Mouse (Mus musculus): ENCODE results near the gene Capza2.
"Not testable (repeated sequence)": the region's sequence is repeated elsewhere in the genome, so short reads cannot be mapped to it uniquely, and the experiment has no call there.

Gene Capza2

GRCm38 (mm10) chr6:17642739-17643138 is 6.7 kb downstream of the Capza2 start:
- DNase-seq, result no peak

GRCm38 (mm10) chr6:17646107-17646506 is 10.1 kb downstream of the Capza2 start:
- no peak for DNase-seq

- DNase-seq, result peak in 1 of 2 experiments; percentile 12
These were observed 16.1 kb downstream of the Capza2 start for GRCm38 (mm10) chr6:17652132-17652531.

DNA sequence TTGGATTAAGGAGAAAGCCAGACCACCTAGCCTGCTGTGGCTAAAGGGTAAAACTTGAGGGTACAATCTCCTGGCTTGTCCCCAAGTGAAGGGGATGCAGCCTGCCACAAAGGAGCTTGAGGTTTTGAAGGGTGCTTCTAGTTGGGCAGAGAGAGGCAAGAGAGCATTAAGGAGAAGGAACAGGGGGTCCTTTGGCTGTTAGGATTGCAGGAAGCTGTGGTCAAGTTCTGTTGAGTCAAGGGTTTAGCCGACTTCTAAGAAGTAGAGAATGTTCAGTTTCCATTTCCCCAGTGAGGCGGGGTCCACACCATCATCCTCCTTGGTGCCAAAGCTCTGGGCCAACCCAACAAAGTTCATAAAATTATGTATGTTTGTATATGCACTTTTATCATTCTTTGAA is 19.0 kb downstream of the Capza2 start:
- no peak for DNase-seq

GRCm38 (mm10) chr6:17657308-17657707 is 21.3 kb downstream of the Capza2 start:
- DNase-seq, result no peak

DNA sequence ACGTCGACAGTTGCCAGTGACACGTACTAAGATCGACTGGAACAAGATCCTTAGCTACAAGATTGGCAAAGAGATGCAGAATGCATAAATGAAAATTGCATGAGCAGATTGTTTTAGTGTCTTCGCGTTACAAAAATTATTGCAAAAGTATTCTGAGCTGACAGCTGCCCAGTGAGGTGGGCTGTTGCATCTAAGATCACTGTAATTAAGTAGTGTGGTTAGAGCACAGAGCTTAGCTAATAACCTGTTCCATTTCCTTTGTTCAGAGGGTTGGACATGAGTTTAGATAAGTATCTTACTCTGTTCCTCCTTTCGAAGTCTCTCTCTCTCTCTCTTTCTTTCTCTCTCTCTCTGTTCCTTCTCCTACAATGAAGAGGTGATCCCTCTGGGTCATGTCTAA is 29.3 kb downstream of the Capza2 start:
- no peak for DNase-seq

DNA sequence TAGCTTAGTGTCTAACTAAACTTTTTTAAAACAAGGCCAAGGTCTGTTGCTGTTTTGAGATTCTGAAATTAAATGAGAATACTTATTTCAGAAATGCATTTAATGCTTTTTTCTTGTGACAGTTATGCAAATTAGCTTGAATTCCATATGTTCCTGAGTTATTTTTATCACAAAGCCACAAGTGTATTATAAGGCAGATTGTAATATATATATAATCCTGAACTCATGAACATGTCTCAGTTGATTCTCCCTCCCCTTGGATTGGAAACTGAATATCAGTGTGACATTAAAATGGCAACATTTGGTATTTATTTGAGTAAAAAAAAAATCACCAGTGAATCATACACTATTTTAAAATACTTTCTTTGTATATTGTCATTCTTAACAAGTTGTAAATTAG is 30.0 kb downstream of the Capza2 start:
- DNase-seq, result no peak

DNA sequence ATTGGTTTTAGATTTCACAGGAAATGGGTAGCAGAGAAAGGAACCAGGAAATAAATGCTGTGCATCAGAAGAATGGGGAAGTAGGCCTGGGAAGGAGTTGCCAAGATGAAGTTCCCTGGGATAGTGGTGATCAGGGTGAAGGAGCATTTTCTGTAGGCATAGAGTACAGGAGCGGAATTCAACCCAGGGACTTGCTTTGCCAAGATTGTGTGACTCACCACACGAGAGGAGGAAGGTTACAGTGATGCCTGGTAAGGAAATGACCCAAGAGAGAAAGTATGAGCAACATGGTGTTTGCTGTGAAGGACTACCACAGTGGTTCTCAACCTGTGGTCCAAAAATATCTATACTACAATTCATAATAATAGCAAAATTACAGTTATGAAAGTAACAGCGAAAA is 31.8 kb downstream of the Capza2 start:
- DNase-seq, result no peak

DNA sequence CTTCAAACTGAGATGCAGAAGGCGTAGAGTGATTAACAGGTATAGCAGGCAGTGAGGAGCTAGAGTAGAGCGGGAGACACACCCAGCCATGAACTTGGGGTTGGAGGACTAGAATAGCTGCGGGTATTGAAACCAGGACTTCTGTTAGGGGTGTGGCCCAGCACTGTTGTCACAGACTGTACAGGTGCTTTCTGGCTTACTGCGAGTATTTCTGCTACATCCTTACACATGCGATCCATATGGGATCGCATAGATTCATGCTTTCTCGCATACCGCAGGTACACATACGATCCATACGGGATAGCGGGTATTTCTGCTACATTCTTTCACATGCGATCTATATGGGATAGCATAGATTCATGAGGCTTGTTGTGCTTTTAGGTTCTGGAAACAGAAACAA is 32.3 kb downstream of the Capza2 start:
- no peak for DNase-seq

DNA sequence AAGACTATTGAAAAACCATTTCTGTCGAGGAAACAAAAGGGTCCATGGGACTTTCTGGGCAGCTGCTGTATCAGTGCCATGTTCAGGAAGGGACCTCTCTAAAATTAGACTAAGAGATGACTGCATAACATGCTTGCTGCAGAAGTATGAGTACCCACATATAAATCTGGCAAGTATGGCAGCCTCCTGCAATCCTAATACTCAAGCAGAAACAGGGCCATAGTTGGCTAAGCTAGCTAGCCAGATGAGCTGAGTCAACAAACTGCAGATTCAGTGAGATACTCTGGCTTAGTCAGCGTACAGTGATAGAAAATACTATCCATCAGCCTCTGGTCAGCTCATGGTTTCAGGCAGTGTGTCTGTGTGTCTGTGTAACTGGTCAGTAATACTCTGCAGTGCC is 33.8 kb downstream of the Capza2 start:
- no peak for DNase-seq

GRCm38 (mm10) chr6:17675019-17675756 is 39.2 kb downstream of the Capza2 start:
- peak; percentile 21 to 47 for DNase-seq

DNA sequence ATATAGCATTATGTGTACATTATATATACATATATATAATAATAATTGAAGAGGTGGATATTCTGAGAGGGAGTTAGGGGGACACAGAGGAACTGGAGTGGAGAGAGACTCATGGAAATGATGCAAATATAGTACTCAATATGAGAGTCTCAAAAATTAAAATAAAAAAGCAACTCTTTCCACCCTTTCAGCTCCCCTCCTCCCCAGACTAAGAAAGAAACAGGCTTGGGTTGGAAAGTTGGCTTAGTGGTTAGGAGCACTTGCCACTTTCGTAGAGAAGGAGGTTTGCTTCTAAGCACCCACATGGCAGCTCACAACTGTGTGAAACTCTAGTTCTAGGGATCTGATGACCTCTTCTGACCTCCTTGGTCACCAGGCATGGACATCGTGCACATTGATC is 41.0 kb downstream of the Capza2 start:
- no peak for DNase-seq

GRCm38 (mm10) chr6:17680266-17680925 is 44.4 kb downstream of the Capza2 start:
- DNase-seq, result no peak

DNA sequence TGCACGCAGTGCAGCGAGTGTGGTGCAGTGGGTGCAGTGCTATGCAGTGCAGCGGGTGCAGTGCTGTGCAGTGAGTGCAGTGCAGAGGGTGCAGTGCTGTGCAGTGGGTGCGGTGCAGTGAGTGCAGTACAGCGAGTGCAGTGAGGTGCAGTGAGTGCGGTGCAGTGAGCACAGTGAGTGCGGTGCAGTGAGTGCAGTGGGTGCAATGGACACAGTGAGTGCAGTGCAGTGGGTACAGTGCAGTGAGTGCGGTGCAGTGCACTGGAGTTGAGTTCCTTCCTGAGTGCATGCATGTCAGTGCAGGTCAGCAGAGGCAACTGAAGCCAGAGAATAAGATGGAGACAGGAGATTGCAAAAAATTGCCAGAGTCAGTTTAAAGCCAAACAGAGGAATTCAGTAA is 45.8 kb downstream of the Capza2 start:
- no peak for DNase-seq

GRCm38 (mm10) chr6:17688676-17689075 is 52.6 kb downstream of the Capza2 start:
- DNase-seq, result no peak

- no peak for DNase-seq
These were observed 56.6 kb downstream of the Capza2 start, which contains the start of gene St7 for GRCm38 (mm10) chr6:17692647-17693046. Gene St7 (plus strand): TSS chr6:17692933.

GRCm38 (mm10) chr6:17693726-17694549 is 57.9 kb downstream of the Capza2 start:
- peak; percentile 65 to 71 for DNase-seq

DNA sequence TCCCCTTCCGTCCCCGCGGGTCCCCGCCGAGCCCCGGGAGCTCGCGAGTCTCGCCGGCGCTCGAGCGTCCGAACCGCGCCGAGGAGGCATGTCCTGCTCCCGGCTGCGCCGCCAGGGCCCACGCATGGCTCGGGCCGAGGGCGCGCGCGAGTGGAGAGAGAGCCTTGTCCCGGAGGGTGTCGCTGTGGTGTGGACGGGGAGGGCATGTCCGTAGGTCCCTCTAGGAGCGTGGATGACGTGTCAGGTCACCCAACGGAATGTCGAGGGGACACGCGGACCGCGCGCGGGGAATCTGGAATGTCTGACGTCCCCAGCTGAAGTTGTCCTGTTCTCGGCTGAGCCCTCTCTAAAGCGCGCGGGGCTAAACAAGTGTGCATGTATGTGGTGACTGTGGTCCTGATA is 58.5 kb downstream of the Capza2 start:
- DNase-seq, result peak; percentile 70 to 71

DNA sequence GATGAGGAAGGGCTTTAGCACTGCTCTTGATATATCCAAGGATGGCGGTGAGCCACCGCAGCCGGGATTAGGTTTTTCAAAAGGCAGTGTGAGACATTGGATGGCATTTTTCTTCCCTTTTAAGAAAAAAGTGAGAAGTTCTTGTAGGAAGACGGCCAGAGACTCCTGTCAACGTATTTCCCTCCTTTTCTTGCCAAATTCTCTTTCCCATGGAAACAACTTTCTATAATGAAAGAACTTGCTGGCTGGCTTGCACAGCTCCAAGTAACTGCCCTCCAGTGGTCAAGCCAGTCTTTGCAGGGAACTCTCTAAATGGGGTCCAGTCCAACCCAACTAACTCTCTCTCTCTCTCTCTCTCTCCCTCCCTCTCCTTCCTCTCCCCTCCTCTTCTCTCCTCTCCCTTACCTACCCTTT is 60.3 kb downstream of the Capza2 start:
- DNase-seq, result peak; percentile 31 to 68

- no peak for DNase-seq
These were observed 65.0 kb downstream of the Capza2 start for GRCm38 (mm10) chr6:17700936-17701612.

DNA sequence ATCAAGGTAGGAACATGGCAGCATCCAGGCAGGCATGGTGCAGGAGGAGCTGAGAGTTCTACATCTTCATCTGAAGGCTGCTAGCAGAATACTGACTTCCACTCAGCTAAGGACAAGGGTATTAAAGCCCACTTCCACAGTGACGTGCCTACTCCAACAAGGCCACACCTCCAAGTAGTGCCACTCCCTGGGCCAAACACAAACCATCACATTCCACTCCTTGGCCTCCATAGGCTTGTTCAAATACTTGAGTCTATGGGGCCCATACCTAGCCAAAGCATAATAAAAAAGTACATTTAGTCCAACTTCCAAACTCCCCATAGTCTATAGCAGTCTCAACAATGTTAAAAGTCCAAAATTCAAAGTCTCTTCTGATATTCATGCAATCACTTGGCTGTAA is 68.0 kb downstream of the Capza2 start:
- DNase-seq, result not testable (repeated sequence)

- DNase-seq, result peak in 1 of 2 experiments; percentile 20
These were observed 69.9 kb downstream of the Capza2 start for GRCm38 (mm10) chr6:17705973-17706372.

Data from kidney, adult 8-10 months (tissue).